Mouse (Mus musculus): ENCODE measurements around the gene Bcl6b. TPM values are rescaled to one million over a fixed set of nuclear protein-coding genes. Genes with fewer than 3 reads are reported as not detected.

The Bcl6b gene
- polyA plus RNA-seq, 1 experiment from 2014 or later = 4.3 TPM

DNA sequence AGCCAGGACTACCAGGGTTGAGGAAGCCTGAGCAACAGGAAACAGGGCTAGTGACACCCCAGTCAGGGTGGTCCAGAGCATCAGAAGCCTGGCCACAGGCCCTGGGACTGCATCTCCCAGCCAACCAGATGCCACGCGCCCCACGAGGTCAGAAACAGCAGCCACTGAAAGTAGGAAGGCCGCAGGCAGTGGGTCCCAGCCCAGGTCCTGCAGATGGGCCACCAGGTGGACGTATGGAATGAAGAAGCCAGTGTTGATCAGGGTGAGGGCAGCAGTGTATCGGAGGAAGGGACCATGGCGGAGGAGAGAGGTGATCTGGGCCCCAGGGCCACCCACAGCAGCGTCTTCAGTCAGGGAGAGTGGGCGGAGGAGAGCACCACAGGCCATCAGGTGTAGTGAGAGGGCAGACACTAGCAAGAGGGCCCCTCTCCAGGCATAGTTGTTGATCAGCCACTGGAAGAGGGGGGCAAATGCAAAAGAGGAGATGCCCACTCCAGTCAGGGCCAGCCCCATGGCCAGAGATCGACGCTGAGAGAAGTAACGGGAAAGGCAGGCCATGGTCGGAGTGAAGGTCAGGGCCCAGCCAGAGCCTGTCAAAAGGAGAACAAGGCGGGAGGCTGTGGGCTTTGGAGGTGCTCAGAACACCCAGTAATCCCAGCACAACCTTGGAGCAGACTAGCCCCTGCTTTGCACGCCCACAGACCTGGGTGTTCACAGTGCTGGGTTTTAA, 10.7 kb downstream of the Bcl6b start:
- peak overlapping the region; percentile 4; the same call in 1 of the 2 replicates for H3K4me3 ChIP-seq
- peaks cover 48% of the 10 kb centered on the region for H3K4me1 ChIP-seq
- peak overlapping the region; percentile 81 for H3K9ac ChIP-seq
- no peak overlapping the region for H3K27ac ChIP-seq
- peaks cover 36% of the 10 kb centered on the region for H3K27me3 ChIP-seq
- no peak for ATAC-seq
- peak overlapping the region; percentile 92 for H3K4me2 ChIP-seq
- H3K36me3 ChIP-seq (ENCODE audit: poor library complexity, severe bottlenecking) = peaks cover 14% of the 10 kb centered on the region
- H3K9me3 ChIP-seq (replicated peaks) = no peaks in the 10 kb centered on the region
- 87% methylated on average over 15 of the region's 15 CpGs for WGBS

DNA sequence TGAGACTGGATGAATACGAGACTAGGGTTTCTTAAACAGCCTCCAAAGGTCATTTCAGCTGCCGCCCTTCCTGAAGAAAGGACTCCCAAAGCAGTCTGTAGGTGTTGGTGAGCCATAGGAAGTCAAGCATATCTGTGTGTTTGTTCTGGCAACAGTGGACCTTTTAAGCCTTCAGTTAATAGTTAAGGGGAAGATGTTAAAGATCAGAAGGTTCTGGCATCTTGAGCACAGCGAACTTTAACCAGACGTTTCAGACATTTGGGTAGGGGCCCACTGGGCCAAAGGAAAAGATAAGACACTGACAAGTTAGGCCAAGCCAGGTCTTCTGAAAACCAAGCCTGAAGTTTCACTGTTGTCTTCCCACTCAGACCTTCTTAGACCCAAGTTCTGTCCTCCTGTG, 11.6 kb downstream of the Bcl6b start:
- H3K36me3 ChIP-seq (ENCODE audit: poor library complexity, severe bottlenecking) = peaks cover 14% of the 10 kb centered on the region
- peaks cover 52% of the 10 kb centered on the region for H3K4me1 ChIP-seq
- no peak for ATAC-seq

DNA sequence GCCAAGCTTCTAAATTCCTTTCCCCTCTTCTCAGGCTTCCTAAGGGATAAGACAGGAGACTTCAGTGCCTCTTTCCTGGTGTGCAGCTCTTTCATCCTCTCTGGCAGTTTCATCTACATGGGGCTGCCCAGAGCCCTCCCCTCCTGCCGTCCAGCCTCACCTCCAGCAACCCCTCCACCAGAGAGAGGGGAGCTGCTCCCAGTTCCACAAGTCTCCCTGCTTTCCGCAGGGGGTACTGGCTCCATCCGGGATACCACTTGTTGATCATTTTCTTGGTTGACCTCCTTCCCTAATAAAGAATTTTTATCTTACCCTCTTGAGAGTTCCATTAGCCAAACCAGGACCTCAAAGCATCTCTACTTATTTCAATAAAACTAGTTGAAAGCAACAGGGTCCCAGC, 13.5 kb downstream of the Bcl6b start:
- Histone ChIP-seq H3K4me3 (no peak overlapping the region), H3K36me3 (ENCODE audit: poor library complexity, severe bottlenecking) (peaks cover 14% of the 10 kb centered on the region), H3K27me3 (peaks cover 55% of the 10 kb centered on the region), H3K4me1 (peaks cover 39% of the 10 kb centered on the region), H3K9me3 (replicated peaks) (no peaks in the 10 kb centered on the region), H3K27ac (no peak overlapping the region), H3K9ac (no peak overlapping the region), H3K4me2 (no peak overlapping the region)
- no peak for ATAC-seq
- WGBS = 68% methylated on average over 3 of the region's 3 CpGs

More for the DNA sequence above, 11.6 kb downstream of the Bcl6b start:
- Histone ChIP-seq H3K4me2 (no peak overlapping the region), H3K27me3 (peaks cover 45% of the 10 kb centered on the region), H3K9me3 (replicated peaks) (no peaks in the 10 kb centered on the region), H3K9ac (no peak overlapping the region), H3K27ac (no peak overlapping the region), H3K4me3 (no peak overlapping the region)
- WGBS = 93% methylated on average over 4 of the region's 4 CpGs

DNA sequence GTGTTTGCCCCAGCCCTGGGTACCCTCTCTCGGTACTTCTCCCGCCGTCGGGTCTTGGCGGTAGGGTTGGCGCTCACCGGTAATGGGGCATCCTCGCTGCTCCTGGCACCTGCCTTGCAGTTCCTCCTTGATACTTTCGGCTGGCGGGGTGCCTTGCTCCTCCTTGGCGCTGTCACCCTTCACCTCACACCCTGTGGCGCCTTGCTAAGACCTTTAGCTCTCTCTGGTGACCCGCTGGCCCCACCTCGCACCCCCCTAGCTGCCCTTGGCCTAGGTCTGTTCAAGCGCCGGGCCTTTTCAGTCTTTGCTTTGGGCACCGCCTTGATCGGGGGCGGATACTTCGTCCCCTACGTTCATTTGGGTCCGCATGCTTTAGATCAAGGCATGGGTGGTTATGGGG, 14.3 kb downstream of the Bcl6b start:
- H3K9ac ChIP-seq = no peak overlapping the region
- H3K27ac ChIP-seq = no peak overlapping the region
- H3K27me3 ChIP-seq = peaks cover 60% of the 10 kb centered on the region
- H3K4me1 ChIP-seq = peaks cover 39% of the 10 kb centered on the region
- ATAC-seq = no peak
- peaks cover 14% of the 10 kb centered on the region for H3K36me3 ChIP-seq (ENCODE audit: poor library complexity, severe bottlenecking)
- 9% methylated on average over 22 of the region's 22 CpGs for WGBS
- 0 out of 2 replicates have a peak overlapping the region, but pooled peaks have one; percentile 33 for H3K4me3 ChIP-seq
- H3K4me2 ChIP-seq = no peak overlapping the region
- H3K9me3 ChIP-seq (replicated peaks) = no peaks in the 10 kb centered on the region

DNA sequence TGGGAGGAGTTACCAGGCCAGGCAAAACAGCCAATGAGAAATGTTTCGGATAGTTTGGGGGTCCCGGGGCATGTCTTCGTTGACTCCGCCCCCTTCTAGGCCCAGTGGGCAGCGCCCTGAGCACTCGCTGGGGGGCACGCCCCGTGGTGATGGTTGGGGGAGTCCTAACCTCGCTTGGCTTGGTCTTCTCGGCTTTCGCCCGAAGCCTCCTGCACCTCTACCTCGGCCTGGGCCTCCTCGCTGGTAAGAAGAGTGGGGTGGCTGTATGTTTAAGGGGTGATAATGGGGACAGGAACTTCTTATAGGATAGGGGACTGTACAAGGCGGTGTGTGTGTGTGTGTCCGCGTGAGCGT, 14.8 kb downstream of the Bcl6b start:
- 5% methylated on average over 18 of the region's 18 CpGs for WGBS
- no peak overlapping the region for H3K27ac ChIP-seq
- no peak for ATAC-seq

DNA sequence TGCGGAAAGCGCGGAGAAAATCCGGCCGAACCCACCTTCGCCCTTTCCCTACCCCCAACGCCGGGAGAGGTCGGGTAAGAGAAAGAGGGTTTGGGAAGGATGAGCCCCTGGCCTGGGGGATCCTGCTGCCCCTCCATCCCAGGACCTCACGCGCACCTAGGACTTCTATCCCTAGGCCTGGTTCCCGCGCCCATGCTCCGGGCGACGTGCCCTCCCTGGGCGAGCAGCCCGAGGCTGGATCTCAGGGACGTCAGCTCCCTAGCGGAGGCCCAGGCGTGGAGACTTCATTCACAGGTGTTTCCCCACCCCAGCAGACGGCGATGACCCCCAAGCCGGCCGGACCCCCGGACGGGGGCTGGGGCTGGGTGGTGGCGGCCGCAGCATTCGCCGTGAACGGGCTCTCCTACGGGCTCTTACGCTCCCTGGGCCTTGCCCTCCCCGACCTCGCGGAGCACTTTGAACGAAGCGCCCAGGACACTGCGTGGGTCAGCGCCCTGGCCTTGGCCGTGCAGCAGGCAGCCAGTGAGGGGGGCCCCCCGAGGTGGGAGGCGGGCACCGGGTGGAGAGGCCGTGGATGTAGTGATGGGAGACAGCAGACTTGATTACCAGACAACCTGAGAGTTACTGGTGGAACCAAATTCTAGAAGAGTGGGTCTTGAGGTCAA, 15.3 kb downstream of the Bcl6b start:
- Histone ChIP-seq H3K4me1 (peaks cover 30% of the 10 kb centered on the region), H3K27me3 (peaks cover 60% of the 10 kb centered on the region), H3K27ac (no peak overlapping the region), H3K36me3 (ENCODE audit: poor library complexity, severe bottlenecking) (peaks cover 14% of the 10 kb centered on the region), H3K9me3 (replicated peaks) (no peaks in the 10 kb centered on the region), H3K9ac (peak overlapping the region; percentile 56), H3K4me3 (peak overlapping the region; percentile 33), H3K4me2 (peak overlapping the region; percentile 60)
- under 1% methylated on average over 46 of the region's 46 CpGs for WGBS
- ATAC-seq = 0 out of 2 replicates have a peak, but pooled peaks have one; percentile 44

More for the DNA sequence above, 14.8 kb downstream of the Bcl6b start:
- H3K4me2 ChIP-seq = peak overlapping the region; percentile 60
- no peaks in the 10 kb centered on the region for H3K9me3 ChIP-seq (replicated peaks)
- peaks cover 14% of the 10 kb centered on the region for H3K36me3 ChIP-seq (ENCODE audit: poor library complexity, severe bottlenecking)
- H3K4me3 ChIP-seq = peak overlapping the region; percentile 33
- peaks cover 35% of the 10 kb centered on the region for H3K4me1 ChIP-seq
- H3K27me3 ChIP-seq = peaks cover 60% of the 10 kb centered on the region
- H3K9ac ChIP-seq = peak overlapping the region; percentile 56; the same call in 1 of the 2 replicates

DNA sequence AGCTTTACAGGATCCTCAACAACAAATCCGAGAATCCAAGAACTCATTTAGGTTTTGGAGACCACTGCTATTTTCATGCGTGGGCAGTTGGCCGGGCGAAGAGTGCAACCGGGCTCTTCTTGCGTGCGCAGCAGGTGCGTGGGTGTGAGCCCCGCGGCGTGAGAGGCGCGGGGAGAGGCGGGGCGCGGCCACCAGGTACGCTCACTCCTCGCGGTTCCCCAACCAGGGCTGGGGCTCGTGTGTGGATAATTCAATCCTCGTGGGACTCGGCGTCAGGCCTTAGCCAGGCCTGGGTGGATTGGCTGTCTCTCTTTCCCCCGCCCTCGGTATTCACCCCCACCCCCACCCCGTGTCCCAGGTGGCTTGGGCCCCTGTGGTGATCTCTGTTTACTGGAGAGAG, 15.9 kb downstream of the Bcl6b start:
- Histone ChIP-seq H3K36me3 (ENCODE audit: poor library complexity, severe bottlenecking) (peaks cover 14% of the 10 kb centered on the region), H3K4me1 (peaks cover 24% of the 10 kb centered on the region), H3K4me2 (peak overlapping the region; percentile 60), H3K4me3 (peak overlapping the region; percentile 33), H3K9ac (peak overlapping the region; percentile 56), H3K27ac (no peak overlapping the region), H3K27me3 (peaks cover 60% of the 10 kb centered on the region), H3K9me3 (replicated peaks) (no peaks in the 10 kb centered on the region)
- WGBS = 4% methylated on average over 26 of the region's 26 CpGs
- ATAC-seq = no peak

DNA sequence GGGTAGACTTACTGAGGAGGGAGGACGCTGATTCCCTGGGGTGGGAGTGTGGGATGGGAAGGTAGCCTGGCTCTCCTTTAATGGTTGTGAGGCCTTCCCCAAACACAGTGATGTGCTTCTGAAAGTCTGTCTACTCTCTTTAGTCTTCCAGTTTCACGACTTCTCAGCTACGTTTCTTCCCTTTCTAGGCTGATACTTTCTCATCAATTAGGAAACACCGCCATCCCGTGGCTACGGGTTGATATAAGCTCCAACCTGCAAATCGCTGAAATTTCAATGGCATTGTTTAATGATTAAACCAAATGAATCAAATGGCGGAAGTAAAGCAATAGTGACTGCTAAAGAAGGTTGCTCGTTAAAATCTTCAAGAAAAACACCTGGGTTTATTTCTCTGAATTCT, 16.7 kb downstream of the Bcl6b start:
- ATAC-seq = no peak

DNA sequence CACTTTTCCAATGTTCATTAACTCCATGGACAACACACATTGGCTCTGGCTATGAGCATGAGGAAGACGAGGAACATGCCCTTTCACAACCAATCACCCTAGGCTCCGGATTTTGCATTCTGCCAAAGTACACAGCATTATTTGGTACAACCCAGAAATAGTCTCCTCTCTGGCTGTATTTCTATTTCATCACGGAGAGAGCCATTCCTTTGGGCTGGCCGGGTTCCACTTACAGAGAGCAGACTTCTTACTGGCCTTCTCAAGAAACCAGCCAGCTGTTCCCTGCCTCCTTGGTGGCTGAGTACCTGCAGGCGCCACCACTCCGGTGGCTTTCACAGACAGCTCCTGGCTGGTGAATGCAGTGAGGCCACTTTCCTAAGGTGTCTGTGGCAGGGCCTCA, 17.2 kb downstream of the Bcl6b start, which contains the start of gene Slc16a11:
Gene Slc16a11, plus strand, starts transcription at position 330 of the 400 bp plus-strand sequence.
- Histone ChIP-seq H3K9me3 (replicated peaks) (no peaks in the 10 kb centered on the region), H3K9ac (no peak within 1 kb of the TSS), H3K36me3 (ENCODE audit: poor library complexity, severe bottlenecking) (peaks cover 8% of the 10 kb centered on the region), H3K4me3 (peak within 1 kb of the TSS; percentile 33), H3K4me1 (peaks cover 18% of the 10 kb centered on the region), H3K27me3 (peaks cover 59% of the 10 kb centered on the region), H3K4me2 (peak within 1 kb of the TSS; percentile 60), H3K27ac (no peak within 1 kb of the TSS)
- no peak for ATAC-seq
- WGBS = 65% methylated on average over 6 of the region's 6 CpGs

More for the DNA sequence above, 16.7 kb downstream of the Bcl6b start:
- Histone ChIP-seq H3K27ac (no peak overlapping the region), H3K9ac (no peak overlapping the region), H3K4me2 (no peak overlapping the region), H3K9me3 (replicated peaks) (no peaks in the 10 kb centered on the region), H3K4me1 (peaks cover 18% of the 10 kb centered on the region), H3K27me3 (peaks cover 60% of the 10 kb centered on the region), H3K36me3 (ENCODE audit: poor library complexity, severe bottlenecking) (peaks cover 13% of the 10 kb centered on the region), H3K4me3 (no peak overlapping the region)
- 7% methylated on average over 9 of the region's 9 CpGs for WGBS

DNA sequence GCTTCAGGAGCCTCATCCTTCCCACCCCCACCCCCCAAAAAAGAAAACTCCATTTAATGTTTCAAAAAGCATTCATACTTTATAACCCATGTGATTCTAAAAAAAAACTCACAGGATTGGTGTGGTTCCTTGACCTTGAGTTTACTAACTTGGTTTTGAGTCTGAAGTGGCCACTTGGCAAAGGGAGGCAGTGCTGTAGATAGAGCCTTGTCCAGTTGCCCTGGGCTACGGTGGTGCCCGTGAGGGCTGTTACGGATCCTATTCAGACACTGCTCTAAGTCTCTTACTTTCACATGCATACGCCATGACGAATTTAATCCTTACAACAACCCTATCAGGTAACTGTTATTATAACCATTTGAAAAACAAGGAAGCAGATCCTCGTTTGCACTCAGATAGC, 17.6 kb downstream of the Bcl6b start:
- no peak overlapping the region for H3K4me2 ChIP-seq
- H3K36me3 ChIP-seq (ENCODE audit: poor library complexity, severe bottlenecking) = peaks cover 3% of the 10 kb centered on the region
- 75% methylated on average over 6 of the region's 6 CpGs for whole genome bisulfite sequencing
- no peak overlapping the region for H3K9ac ChIP-seq
- H3K9me3 ChIP-seq (replicated peaks) = no peaks in the 10 kb centered on the region
- no peak overlapping the region for H3K27ac ChIP-seq
- ATAC-seq = no peak
- peaks cover 54% of the 10 kb centered on the region for H3K27me3 ChIP-seq
- H3K4me3 ChIP-seq = no peak overlapping the region
- H3K4me1 ChIP-seq = peaks cover 18% of the 10 kb centered on the region

DNA sequence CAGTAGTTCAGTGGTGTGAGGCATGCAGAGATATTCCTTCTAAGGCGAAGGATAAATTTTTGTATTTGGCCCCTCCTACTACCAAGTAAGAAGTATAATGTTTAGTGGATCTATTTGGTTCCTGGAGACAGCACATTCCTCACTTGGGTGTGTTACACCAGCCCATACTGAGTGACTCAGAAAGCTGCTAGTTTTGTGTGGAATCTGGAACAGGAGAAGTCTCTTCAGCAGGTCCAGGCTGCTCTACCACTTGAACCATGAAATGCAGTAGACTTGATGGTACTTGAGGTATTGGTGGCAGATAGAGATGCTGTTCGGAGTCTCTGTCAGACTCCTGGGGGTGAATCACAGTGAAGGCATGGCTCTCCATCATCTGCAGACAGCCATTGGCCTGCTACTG, 18.9 kb downstream of the Bcl6b start:
- Histone ChIP-seq H3K9ac (0 out of 2 replicates have a peak overlapping the region, but pooled peaks have one; percentile 10), H3K4me2 (no peak overlapping the region), H3K27me3 (peaks cover 41% of the 10 kb centered on the region), H3K4me1 (peaks cover 18% of the 10 kb centered on the region), H3K9me3 (replicated peaks) (no peaks in the 10 kb centered on the region), H3K36me3 (ENCODE audit: poor library complexity, severe bottlenecking) (no peaks in the 10 kb centered on the region), H3K27ac (no peak overlapping the region), H3K4me3 (no peak overlapping the region)
- 90% methylated on average over 2 of the region's 2 CpGs for WGBS
- no peak for ATAC-seq

DNA sequence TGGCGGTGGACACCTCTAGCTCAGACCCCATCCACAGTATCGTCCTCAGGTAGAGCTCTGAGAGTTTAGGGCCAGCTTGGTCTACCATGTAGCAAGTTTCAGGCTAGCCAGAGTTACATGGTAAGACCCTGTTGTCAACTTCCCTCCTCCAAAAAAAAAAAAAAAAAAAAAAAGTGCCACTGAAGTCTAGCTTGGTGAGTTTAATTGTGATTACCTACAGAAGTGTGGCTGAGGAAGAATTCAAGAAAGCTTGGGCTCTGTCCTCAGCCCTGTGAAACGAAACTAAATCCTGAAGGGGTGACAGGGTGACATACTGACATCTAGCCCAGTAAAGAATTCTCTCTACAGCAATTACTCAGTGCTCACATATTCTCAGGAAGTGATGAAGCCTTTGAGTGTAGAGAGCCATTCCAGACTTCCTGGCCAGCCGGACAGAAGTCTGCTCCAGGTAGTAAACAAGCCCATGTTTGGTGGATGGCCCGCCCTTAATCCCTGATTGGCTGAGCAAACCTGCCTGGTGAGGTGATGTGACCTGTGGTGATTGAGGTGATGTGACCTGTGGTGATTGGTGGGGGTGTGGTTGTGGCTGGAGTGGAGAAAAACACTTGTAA, 20.7 kb downstream of the Bcl6b start:
- no peaks in the 10 kb centered on the region for H3K36me3 ChIP-seq (ENCODE audit: poor library complexity, severe bottlenecking)
- no peak overlapping the region for H3K9ac ChIP-seq
- H3K4me1 ChIP-seq = peaks cover 4% of the 10 kb centered on the region
- ATAC-seq = no peak
- no peak overlapping the region for H3K4me3 ChIP-seq
- H3K4me2 ChIP-seq = no peak overlapping the region
- WGBS = 82% methylated on average over 5 of the region's 5 CpGs
- H3K27me3 ChIP-seq = peaks cover 23% of the 10 kb centered on the region
- no peak overlapping the region for H3K27ac ChIP-seq
- H3K9me3 ChIP-seq (replicated peaks) = no peaks in the 10 kb centered on the region

Measured in forebrain, embryonic 13.5 days (tissue).